Mouse (Mus musculus) olfactory bulb, adult 2 months (tissue): ENCODE results near the gene Gm5565. TPM values are rescaled to one million over a fixed set of nuclear protein-coding genes. Genes with fewer than 3 reads are reported as not detected.
"Not testable (repeated sequence)": the region's sequence is repeated elsewhere in the genome, so short reads cannot be mapped to it uniquely, and the experiment has no call there.

Experiments
- H3K27ac ChIP-seq: fragments of 200-500 bp; 2 replicates; pipeline ENCODE4 v1.5.1; 2012; ENCODE audit warnings: low read depth, low read length; ENCODE audit not compliant: insufficient read depth
- H3K4me1 ChIP-seq: fragments of 200-500 bp; 2 replicates; pipeline ENCODE4 v1.6.1; 2012; ENCODE audit warnings: low read length; ENCODE audit not compliant: control insufficient read depth, insufficient read depth
- H3K4me3 ChIP-seq: fragments of 200-500 bp; 2 replicates; pipeline ENCODE4 v1.5.1; 2012; ENCODE audit warnings: mild to moderate bottlenecking, low read depth, low read length, moderate library complexity; ENCODE audit not compliant: insufficient read depth
- CTCF ChIP-seq: fragments of 200-500 bp; IDR thresholded peaks from 2 replicates; pipeline ENCODE4 v1.5.1; 2012; ENCODE audit warnings: low read depth, mild to moderate bottlenecking, low read length, moderate library complexity; ENCODE audit not compliant: insufficient read depth
- POLR2A ChIP-seq: fragments of 200-500 bp; IDR thresholded peaks from 2 replicates; pipeline ENCODE4 v1.6.1; 2012; ENCODE audit warnings: mild to moderate bottlenecking, low read depth, low read length, moderate library complexity; ENCODE audit not compliant: insufficient read depth
- WGBS: fragments of 180-500 bp; shearing (Covaris S2); methylation state at CpG from one replicate; pipeline ENCODE4 v1.1.7; 2018; 5-methylcytosine and 5-hydroxymethylcytosine counted together
- polyA plus RNA-seq: library from polyadenylated mRNA; stranded (reverse); fragments of >200 nt; gene quantifications from 2 replicates; pipeline ENCODE4 v1.2.4, GENCODE M21; 2012; ENCODE audit warnings: low replicate concordance; ENCODE audit not compliant: missing spikeins, insufficient read depth, insufficient read length

The Gm5565 gene
- not detected in 2 replicates for polyA plus RNA-seq

DNA sequence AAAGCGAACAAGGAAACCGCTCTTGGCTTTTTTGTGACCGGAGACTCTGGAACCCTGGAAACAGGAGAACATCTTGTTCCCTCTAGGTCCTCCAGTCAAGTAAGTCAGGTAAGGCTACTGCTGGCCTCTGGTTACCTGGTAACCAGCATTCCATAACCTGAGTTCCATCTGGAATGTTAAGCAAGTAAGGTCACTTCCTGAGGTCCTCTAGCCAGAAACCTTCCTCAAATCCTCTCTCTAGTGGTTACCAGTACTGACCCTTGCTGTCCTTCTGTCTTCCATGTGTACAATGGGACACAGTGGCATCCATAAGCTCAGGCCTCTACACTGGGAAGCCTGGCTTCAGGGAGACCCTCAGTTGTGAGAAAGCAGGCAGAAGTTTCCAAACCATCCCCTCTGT is at the start of gene Gm5565:
Gm5565 (minus strand) TSS at position 101 of the 400 bp plus-strand sequence.
- not testable (repeated sequence) for H3K4me1 ChIP-seq, H3K4me3 ChIP-seq, H3K27ac ChIP-seq
- 92% methylated on average over 3 of the region's 3 CpGs for WGBS

DNA sequence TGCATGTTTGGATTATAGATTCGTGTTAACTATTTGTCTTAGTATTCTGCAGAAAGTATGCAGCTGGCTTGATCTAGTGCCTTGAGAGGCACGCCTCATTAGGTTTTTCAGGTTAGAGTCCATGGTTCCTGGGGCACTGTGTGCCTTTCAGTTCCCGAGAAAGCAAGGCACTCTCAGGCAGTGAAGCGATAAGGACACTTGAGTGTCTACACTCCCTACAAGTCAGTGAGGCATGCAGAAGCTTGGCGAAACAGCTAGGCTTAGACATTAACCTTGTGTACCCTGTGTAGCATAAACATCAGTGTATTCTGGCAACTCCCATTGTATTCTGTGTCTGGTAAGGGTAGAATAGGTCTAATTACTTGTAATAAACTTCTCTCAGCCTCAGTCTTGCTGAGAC is 45.2 kb upstream of the Gm5565 start:
- Histone ChIP-seq H3K27ac (no peak overlapping the region), H3K4me1 (no peaks in the 10 kb centered on the region), H3K4me3 (no peak overlapping the region)
- WGBS: 91% methylated on average over 5 of the region's 5 CpGs
- TF ChIP-seq CTCF (no peak), POLR2A (no peak)

DNA sequence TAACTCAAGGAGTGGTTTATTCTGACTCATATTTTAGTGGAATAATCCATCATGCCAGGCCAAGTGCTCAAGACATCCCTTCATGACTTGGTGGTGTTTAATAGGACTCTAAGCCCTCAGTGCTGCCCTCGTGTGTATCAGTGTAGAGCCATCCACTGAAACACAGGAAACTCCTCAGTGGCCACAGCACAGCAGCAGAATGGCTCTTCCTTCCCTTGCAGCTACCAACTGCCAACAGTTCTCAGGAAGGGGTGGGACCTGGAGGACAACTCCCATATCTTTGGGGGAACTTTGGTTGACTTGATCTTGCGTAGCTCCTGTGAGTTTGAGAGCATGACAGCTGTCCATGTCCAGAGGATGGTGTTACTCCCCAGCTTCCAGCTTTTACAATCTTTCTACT is 43.6 kb upstream of the Gm5565 start:
- Histone ChIP-seq H3K4me3 (no peak overlapping the region), H3K4me1 (no peaks in the 10 kb centered on the region), H3K27ac (no peak overlapping the region)
- TF ChIP-seq POLR2A (no peak), CTCF (no peak)
- WGBS: 82% methylated on average over 2 of the region's 2 CpGs

DNA sequence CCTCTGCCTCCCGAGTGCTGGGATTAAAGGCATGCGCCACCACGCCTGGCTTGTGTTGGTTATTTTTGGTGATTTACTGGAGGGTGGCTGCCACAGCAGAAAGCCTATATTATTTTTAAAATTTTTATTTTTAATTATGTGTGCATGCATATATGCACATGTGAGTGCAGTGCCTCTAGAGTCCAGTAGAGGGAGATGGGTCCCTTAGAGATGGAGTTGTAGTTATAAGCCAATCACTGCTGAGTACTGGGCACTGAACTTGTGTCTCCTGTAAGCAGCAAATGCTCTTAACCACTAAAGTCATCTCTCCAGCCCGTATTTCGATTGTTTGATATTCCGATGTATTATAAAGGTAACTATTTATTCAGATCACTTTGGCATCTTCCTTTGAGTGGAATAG is 40.2 kb upstream of the Gm5565 start:
- WGBS: 99% methylated on average over 6 of the region's 6 CpGs
- no peaks in the 10 kb centered on the region for H3K4me1 ChIP-seq
- H3K27ac ChIP-seq: no peak overlapping the region
- no peak overlapping the region for H3K4me3 ChIP-seq
- no peak for TF ChIP-seq POLR2A
- TF ChIP-seq CTCF: no peak

DNA sequence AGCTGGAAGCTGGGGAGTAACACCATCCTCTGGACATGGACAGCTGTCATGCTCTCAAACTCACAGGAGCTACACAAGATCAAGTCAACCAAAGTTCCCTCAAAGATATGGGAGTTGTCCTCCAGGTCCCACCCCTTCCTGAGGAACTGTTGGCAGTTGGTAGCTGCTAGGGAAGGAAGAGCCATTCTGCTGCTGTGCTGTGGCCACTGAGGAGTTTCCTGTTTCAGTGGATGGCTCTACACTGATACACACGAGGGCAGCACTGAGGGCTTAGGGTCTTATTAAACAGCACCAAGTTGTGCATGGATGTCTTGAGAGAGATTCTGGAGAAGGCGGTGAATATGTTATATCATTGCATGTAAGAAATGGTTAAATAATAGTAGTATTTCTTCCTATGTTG is 39.2 kb upstream of the Gm5565 start:
- Histone ChIP-seq H3K27ac (no peak overlapping the region), H3K4me1 (no peaks in the 10 kb centered on the region), H3K4me3 (no peak overlapping the region)
- TF ChIP-seq CTCF: no peak
- no peak for TF ChIP-seq POLR2A
- 79% methylated on average over 2 of the region's 2 CpGs for WGBS

DNA sequence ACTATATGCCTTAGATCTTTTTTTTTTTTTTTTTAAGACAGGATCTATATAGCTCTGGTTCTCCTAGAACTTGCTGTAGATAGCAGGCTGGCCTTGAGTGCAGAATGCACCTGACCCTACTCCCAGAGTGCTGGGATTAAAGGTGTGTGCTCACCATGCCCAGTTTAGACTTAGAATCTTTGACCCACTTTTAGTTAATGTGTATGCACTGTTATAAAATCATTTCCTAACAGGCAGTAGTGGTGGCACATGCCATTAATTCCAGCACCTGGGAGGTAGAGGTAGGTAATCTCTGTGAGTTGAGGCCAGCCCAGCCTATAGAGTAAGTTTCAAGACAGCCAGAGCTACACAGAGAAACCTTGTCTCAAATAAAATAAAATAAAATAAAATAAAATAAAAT is 38.7 kb upstream of the Gm5565 start:
- Histone ChIP-seq H3K27ac (no peak overlapping the region), H3K4me3 (no peak overlapping the region), H3K4me1 (no peaks in the 10 kb centered on the region)
- no peak for TF ChIP-seq CTCF
- no peak for TF ChIP-seq POLR2A

DNA sequence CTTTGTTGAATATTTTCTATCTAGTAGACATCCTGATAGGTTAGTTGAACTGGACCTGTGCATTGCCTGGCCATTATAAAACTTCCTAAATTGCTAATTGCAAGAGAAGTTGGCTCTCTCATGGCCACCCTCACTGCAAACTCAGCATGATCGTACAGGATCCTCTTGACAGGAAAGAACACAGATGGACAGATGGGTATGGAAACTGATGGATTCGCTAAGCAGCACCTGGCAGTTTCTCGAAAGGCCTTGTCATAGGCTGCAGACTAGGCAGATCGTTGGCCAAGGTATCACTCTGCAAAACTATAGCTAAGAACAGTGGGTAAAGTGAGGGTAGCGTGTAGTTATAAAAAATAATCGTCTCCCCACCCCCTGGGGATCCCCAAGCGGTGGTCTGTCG is 33.0 kb upstream of the Gm5565 start:
- no peak overlapping the region for H3K27ac ChIP-seq
- WGBS: 84% methylated on average over 8 of the region's 8 CpGs
- TF ChIP-seq POLR2A (no peak), CTCF (no peak)

DNA sequence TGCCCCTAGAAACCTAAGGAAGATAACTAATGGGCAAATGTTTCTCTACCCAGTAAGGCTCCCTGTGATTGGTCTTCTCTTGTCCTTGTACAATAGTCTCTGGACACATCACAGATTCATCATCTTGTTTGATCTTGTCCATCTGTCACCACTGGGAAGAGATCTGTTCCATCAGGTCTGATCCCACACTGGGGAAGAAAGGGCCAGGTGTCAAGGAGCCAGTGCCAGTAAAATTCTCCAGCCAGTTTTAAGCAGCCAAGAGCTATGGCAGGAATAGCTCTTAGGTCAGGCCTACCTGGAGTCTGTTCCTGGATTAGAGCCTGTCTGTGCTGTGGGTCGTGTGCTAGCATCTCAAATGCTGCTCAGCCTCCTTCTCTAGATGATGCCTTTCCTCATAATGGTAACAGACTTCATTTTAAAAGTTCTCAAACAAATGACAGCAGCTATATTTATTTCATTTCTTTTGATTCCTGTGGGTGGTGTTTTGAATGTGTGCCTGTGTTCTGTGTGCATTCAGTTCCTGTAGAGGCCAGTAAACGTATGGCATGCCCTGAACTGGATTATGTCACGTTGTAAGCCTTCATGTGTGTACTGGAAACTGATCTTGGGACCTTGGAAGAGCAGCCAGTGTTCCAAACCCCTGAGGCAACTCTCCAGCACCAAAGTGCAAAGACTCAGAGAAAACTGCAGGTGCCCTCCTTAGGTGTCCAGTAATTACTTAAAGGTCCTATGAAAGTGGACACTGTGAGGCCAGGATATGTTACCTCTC is 30.3 kb upstream of the Gm5565 start:
- H3K4me1 ChIP-seq: no peaks in the 10 kb centered on the region
- no peak for TF ChIP-seq CTCF
- no peak for TF ChIP-seq POLR2A
- H3K4me3 ChIP-seq: no peak overlapping the region
- H3K27ac ChIP-seq: no peak overlapping the region
- 70% methylated on average over 3 of the region's 3 CpGs for WGBS

More for the DNA sequence above, 33.0 kb upstream of the Gm5565 start:
- H3K4me1 ChIP-seq: no peaks in the 10 kb centered on the region
- no peak overlapping the region for H3K4me3 ChIP-seq

DNA sequence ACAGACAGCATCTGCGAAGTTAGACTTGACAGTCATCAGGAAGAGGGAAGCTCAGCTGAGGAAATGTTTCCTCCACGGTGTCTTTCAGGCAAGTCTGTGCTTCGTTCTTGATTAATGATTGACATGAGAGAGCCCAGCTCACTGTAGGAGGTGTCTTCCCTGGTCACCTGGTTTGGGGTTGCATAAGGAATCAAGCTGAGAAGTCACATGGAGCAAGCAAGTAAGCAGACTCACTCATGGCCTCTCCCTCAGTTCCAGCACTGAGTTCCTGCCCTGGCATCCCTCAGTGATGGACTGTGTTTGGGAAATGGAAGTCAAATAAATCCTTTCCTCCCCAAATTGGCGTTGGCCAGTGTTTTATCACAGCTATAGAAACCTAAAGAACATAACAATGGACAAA is 29.8 kb upstream of the Gm5565 start:
- Histone ChIP-seq H3K4me1 (no peaks in the 10 kb centered on the region), H3K4me3 (no peak overlapping the region), H3K27ac (no peak overlapping the region)
- TF ChIP-seq POLR2A (no peak), CTCF (no peak)
- 78% methylated on average over 4 of the region's 4 CpGs for WGBS

DNA sequence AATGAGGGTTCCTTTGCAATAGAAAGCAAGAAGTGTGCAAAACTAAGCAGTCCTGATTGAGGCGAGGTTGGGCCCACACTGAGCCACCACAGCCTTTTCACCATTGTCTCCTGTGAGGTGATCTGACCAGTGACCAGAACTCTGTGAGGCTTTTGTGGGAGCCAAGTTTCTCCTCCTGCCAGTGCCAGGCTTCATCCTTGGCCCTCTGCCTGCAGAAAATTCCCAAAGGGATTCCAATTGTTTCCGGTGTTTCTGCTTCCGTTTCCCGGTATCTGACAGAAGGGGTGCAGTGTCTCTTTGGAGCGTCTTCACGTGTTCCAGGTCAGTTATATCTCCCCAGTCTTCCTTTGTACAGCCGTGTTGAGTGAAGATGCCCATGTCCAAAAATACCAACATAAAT is 28.4 kb upstream of the Gm5565 start:
- Histone ChIP-seq H3K27ac (no peak overlapping the region), H3K4me1 (no peaks in the 10 kb centered on the region), H3K4me3 (no peak overlapping the region)
- 83% methylated on average over 7 of the region's 7 CpGs for WGBS
- TF ChIP-seq CTCF (no peak), POLR2A (no peak)
